Mouse (Mus musculus) thymus, adult 2 months (tissue): ENCODE results near the gene Rapsn.

Experiments
- CTCF ChIP-seq: fragments of 200-500 bp; IDR thresholded peaks from 2 replicates; pipeline ENCODE4 v1.5.1; 2012; ENCODE audit warnings: mild to moderate bottlenecking, control low read depth, low read length, moderate library complexity, borderline replicate concordance; ENCODE audit not compliant: control insufficient read depth, poor library complexity, insufficient read depth; ENCODE audit errors: extremely low read depth
- POLR2A ChIP-seq: fragments of 200-500 bp; IDR thresholded peaks from 2 replicates; pipeline ENCODE4 v1.6.1; 2012; ENCODE audit warnings: mild to moderate bottlenecking, low read length, control low read depth, moderate library complexity; ENCODE audit not compliant: control insufficient read depth, poor library complexity, insufficient read depth; ENCODE audit errors: extremely low read depth

GRCm38 (mm10) chr2:91072092-91072491, 36.7 kb downstream of the Rapsn start:
- TF ChIP-seq CTCF (no peak), POLR2A (no peak)
